Mouse (Mus musculus) retina, embryonic 14.5 days (tissue): ENCODE data around the gene Cpsf4.
A peak's percentile ranks its signal among the peaks of the same experiment; 100 is the strongest.
"Not testable (repeated sequence)": the region's sequence is repeated elsewhere in the genome, so short reads cannot be mapped to it uniquely, and the experiment has no call there.

Experiments
- DNase-seq: peaks from one replicate; pipeline ENCODE4 v3.0.0-alpha.2; 2015; ENCODE audit warnings: low spot score

The Cpsf4 gene

DNA sequence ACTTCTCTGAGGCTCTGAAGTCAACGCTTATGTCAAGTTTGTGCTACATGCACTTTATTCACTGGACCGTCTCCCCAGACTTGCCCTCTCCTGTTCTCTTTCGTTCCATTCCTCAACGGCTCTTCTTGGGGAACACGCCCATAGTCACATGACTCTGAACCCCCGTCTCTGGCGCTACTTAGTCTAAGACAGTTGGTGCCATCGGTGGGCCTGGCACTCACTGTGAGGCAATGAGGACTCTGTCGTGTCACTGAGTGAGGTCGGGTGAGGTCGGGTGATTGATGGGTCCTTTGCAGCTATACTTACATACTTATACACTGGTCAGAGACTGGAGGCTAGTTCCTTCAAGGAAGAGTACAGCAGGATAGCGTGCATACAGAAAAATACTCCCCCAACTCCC lies 56.4 kb downstream of the Cpsf4 start:
- no peak for DNase-seq

DNA sequence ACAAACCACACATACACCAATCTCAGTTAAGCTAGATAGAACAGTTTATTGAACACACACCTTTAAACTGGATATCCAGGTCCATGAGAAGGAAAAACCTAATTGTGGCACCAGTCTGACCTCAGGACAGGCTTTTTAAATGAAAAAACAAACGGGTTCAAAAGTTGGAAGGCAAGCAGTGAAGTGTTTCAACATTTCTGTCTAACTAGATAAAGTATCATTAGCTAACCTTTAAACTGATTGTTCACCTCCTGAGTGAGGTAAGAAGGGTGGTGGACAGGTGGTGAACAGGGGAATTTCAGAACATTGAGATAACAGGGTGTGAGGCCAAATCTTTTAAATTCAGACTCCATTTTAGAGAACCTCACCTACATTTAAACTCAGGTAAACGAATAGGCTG lies 59.4 kb downstream of the Cpsf4 start:
- DNase-seq: no peak

DNA sequence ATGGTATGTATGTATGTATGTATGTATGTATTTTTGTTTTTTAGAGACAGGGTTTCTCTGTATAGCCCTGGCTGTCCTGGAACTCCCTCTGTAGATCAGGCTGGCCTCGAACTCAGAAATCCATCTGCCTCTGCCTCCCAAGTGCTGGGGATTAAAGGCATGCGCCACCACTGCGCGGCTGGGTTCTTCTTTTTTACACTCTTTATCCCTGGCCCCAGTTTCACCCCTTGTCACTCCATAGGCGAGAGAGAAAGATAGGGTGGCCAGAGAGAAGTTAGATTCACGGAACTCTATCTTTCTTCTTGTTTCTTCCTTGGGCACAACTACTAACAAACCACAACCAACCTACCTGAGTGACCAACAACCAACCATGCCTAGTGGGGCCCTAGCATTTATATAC lies 62.3 kb downstream of the Cpsf4 start:
- DNase-seq: not testable (repeated sequence)

DNA sequence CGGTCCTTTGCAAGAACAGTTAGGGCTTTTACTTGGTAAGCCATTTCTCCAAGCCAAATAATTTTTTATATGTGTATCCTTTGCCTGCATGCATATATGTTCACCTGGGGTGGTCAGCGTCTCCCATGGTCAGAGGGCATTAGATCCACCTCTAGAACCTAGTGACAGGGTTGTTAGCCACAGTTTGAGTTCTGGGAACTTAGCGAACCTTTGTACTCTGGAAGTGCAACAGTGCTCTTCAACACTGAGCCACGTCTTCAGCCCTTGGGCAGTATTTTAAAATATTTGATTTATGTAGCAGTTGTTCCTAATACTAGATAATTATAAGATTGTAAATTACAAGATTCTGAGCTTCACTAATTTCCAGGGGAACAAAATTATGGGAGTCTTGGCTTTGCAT lies 63.6 kb downstream of the Cpsf4 start:
- no peak for DNase-seq

- DNase-seq: peak; percentile 95
Observed at GRCm38 (mm10) chr5:145231367-145231871, 64.4 kb downstream of the Cpsf4 start, which contains the start of gene Zfp655. Gene Zfp655, plus strand, starts transcription at chr5:145231715.
